Comparison of ENCODE assay signal across 8 mouse cellular contexts in the genomic region with DNA sequence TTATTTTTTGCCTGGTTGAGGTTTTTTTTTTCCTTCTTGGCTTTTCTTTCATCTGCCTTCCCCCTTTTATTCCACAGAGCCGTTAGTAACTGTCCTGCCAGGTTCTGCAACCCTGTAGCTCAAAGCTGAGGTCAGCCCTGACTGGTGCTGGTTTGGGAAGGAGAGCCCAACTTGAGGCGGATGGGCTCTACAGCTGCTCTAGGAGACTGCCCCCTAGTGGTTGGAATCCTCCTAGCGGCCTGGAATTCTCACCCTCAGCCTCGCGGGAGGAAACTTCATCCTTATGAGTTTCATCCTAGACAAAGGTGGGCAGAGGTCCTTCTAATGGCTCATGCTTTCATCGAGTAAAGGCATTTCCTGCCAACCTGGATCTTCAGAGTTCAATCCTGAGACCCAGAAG. TPM values are rescaled to one million over a fixed set of nuclear protein-coding genes. Genes with fewer than 3 reads are reported as not detected.
DNase-seq lines count a peak whose midpoint lies in the region; ATAC-seq and TF ChIP-seq lines count a peak whose summit lies in the region.

No protein-coding gene starts in this region.

- peak; percentile 89 for DNase-seq in ES-CJ7 (ENCODE audit: low read depth, low spot score)
- DNase-seq in c-Kit-positive CD71-positive TER-119-positive erythroid progenitor cells, embryonic 14.5 days (ENCODE audit: low spot score): peak; percentile 46
- peak; percentile 49 to 58 for DNase-seq in gastrocnemius, adult 8-10 months (ENCODE audit: low spot score in 2 of 2)
- DNase-seq in layer of hippocampus, adult 11-12 months (ENCODE audit: low spot score): peak; percentile 61
- peak; percentile 90 for DNase-seq in lung, postnatal 36 days
- DNase-seq in spleen, adult 18-20 months: peak; percentile 48 to 81

- H3K36me3 ChIP-seq in C2C12 (ENCODE audit: control insufficient read depth, insufficient read depth): no peaks in the 10 kb centered on the region

- no peaks in the 10 kb centered on the region for H3K27me3 ChIP-seq in C2C12 (ENCODE audit: control insufficient read depth, insufficient read depth, insufficient read length)

- no peak for ATAC-seq in erythroblast, adult 5-6 weeks (replicated peaks; ENCODE audit: low FRiP score, poor library complexity, severe bottlenecking)

- H3ac ChIP-seq in C2C12 (ENCODE audit: control insufficient read depth, insufficient read length, low read depth): no peak overlapping the region

- peak; percentile 1 for TF ChIP-seq CTCF in C2C12 (IDR thresholded peaks at IDR 0.05; ENCODE audit: control insufficient read depth, insufficient read depth, insufficient read length)

- no peaks in the 10 kb centered on the region for H3K79me2 ChIP-seq in C2C12 (ENCODE audit: control insufficient read depth, insufficient read depth)

- H3K4me3 ChIP-seq in C2C12 (ENCODE audit: insufficient read depth, poor library complexity, severe bottlenecking): no peak overlapping the region

- no peaks in the 10 kb centered on the region for H3K79me3 ChIP-seq in C2C12 (ENCODE audit: low read depth)

TF ChIP-seq in C2C12, 6 proteins besides CTCF, POLR2A, EP300 and RAD21:
- no peak for TF ChIP-seq MAX (IDR thresholded peaks at IDR 0.05)
- no peak for TF ChIP-seq USF1 (IDR thresholded peaks at IDR 0.05; ENCODE audit: low read depth)
- no peak for TF ChIP-seq MYOD1 (IDR thresholded peaks at IDR 0.05; ENCODE audit: control insufficient read depth, insufficient read length, low read depth)
- TF ChIP-seq CEBPB (IDR thresholded peaks at IDR 0.05; ENCODE audit: low read depth): no peak
- no peak for TF ChIP-seq FOSL1 (IDR thresholded peaks at IDR 0.05; ENCODE audit: insufficient read depth, low read length, poor library complexity, severe bottlenecking)
- TF ChIP-seq MYOG (IDR thresholded peaks at IDR 0.05; ENCODE audit: control insufficient read depth, extremely low read depth, insufficient read length): no peak

RNA-seq across cellular contexts. Expression of a gene that starts 51.5 kb away (rescaled TPM):
- 3,526 TPM for polyA plus RNA-seq in C2C12 (2012; fragmentation: generic; extraction: Trizol)
- total RNA-seq in gastrocnemius, adult 8-10 months (2022): 10 to 100 TPM; 16.2 to 39.9 (median 26.6) TPM
- 232 and 262 TPM in 2 replicates for total RNA-seq in erythroblast, adult 5-6 weeks (2015; ENCODE audit: low replicate concordance)
- 123 and 173 TPM in 2 replicates for total RNA-seq in erythroblast, adult 5-6 weeks (2017; ENCODE audit: low replicate concordance)
